Mouse (Mus musculus) cortical plate, adult 2 months (tissue): ENCODE measurements around the gene Gpr1.

ENCODE experiments used
- CTCF ChIP-seq: fragments of 200-500 bp; IDR thresholded peaks from 2 replicates; pipeline ENCODE4 v1.5.1; 2011; ENCODE audit warnings: mild to moderate bottlenecking, control low read depth, low read length; ENCODE audit not compliant: insufficient read depth; ENCODE audit errors: extremely low read depth
- POLR2A ChIP-seq: fragments of 200-500 bp; IDR thresholded peaks from 2 replicates; pipeline ENCODE4 v1.6.1; 2011; ENCODE audit warnings: mild to moderate bottlenecking, low read length, control low read depth; ENCODE audit not compliant: insufficient read depth; ENCODE audit errors: extremely low read depth

DNA sequence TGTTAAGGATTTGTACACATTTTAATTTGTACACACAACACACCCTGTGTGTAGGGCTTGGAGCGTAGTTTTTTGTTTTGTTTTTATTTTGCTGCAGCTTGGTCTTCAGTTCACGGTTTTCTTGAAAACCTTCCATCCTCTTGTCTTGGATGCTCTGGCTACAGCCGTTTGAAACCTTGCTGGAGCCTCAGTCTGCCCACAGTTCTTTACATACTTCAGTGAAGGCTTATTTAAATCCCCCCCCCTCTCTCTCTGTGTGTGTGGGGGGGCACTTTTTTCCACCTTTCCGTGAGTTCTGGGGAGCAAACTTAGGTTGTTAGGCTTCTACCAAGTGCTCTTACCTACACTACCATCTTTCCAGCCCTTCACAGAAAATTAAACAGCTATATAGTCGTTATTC is 38.9 kb upstream of the Gpr1 start:
- TF ChIP-seq POLR2A (no peak), CTCF (no peak)
